Mouse (Mus musculus): ENCODE results near the gene Card9.
"Not testable (repeated sequence)": the region's sequence is repeated elsewhere in the genome, so short reads cannot be mapped to it uniquely, and the experiment has no call there.

Card9 gene

DNA sequence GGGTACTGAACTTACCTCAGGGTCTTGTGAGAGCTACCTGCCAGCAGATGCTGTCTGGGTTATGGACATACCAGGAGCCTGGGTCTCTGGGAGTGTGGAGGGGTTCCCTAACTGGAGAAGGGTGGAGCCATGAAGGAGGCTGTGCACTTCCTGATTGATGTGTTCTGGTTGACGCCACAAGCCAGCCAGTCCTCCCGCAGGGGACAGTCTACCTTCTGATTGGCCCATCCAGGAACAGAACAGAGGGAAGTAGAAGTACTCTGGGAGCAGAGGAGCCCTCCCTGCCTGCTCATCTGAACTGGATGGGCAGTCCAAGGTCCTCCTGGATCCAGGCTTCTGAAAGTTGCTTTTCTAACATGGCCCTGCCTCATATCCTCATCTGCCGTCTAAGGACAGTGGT is at the start of gene Card9:
TSS of gene Card9 (minus strand) at position 147 of the 400 bp plus-strand sequence.
- no peak for DNase-seq

DNA sequence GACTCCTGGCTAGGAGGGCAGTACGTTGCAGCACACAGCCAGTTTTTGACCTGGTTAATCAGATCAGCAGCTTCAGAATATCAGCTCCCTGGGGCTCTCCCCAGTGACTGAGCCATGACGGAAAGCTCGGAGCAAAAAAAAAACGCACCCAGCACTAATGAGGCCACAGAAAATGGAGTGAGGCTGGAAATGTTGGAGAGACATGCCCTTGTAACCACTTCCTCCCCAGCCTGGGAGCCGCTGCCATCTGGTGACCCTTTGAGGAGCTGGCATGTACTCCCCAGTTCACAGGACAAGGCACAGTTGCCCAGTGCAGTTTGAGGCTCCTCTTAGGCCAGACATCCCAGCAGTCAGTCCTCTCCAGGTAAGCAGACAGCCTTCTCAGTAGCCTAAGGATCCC is 49.4 kb upstream of the Card9 start:
- no peak for DNase-seq

DNA sequence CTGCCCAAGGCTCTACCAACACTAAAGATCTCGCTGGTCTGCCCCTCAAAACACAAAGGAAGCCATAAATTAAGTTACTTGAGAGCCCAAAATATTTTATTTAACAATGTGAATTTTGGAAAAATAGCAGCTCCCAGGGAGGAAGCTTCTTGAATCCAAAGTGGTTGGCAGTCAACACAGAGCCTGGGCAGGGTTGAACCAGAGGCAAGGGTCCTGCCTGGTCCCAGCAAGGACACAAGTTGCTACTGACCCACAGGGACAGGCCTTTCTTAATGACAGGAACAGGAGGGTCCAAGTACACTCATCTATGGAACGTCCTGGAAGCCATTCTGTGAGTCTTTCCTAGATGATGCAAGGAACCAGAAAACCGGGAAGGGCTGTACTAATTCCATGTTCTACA is 48.6 kb upstream of the Card9 start:
- no peak for DNase-seq

DNA sequence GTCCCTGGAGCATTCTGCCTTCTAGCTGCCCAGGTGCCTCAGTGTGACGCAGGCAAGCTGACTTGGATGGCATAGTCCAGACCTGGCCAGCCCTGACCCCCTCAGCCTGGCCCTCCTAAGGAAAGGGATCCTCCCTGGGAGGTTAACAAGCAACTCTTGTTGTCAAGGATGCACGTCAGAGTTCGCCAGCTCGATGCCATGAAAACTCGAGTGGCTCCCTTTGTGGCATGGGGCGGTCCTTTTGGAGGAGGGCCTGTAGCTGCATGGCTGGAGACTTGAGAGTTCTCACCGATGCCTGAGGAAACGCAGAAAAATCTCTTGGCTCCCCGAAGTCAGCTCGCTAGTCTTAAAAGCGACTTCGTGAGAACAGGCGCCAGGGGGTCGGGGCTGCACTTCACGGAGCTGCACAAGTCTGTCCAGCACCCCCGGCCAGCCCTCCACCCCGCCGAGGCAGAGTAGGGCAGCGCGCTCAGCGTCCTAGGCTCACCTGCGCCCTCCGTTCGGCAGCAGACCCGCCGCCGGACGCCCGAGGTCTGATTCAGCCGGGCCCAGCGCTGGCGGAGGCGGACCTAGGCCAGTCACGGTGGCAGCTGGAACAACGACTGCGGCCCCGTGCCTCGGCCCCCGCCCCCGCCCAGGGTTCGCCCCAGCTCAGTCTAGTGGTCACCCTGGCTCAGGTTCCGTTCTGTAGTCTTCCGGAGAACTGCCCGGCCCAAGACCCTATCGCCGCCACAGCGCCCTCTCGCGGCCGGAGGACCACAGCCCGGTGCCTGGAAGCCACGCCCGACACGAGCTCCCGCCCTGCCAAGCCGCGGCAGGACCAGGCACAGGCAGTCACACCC is 48.0 kb upstream of the Card9 start, which contains the start of gene Inpp5e:
TSS of gene Inpp5e (minus strand) at position 689 of the 842 bp plus-strand sequence.
- peak; percentile 99 for DNase-seq

DNA sequence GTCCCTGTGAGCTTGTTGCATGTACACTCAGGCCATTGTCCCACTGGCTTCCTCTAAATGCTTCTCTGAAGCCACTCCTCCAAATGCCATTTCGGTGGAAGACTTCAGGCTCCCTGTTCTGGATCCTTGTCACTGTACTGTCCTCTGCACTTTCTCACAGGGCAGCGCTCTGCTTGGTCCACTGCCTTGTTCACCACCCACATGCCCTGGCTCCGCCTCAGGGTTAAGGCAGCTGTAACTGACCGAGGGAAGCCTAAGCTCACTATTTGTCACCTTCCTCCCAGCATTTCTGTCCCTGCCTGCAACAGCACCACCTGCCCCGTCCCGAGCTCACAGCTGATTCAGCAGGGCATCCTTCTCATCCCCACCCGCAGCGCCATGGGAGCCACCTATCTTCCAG is 42.6 kb upstream of the Card9 start:
- DNase-seq, result no peak

DNA sequence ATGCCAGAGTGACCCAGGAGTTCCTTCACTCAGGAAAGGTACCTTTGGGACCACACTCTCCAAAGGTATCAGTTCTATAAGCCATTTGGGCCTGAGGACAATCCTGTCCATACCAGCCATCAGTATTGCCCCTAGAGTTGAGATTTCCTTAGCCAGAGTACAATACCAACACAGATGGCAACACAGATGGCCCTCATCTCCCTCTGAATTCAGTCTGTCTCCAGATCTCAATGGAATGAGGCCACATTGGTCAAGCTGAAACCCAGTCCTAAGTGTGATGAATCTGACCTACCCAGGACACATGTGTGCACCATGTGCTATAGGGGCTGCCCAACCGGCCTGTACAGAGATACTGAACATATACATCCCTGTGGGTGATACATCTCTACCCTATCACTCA is 41.5 kb upstream of the Card9 start:
- no peak for DNase-seq

DNA sequence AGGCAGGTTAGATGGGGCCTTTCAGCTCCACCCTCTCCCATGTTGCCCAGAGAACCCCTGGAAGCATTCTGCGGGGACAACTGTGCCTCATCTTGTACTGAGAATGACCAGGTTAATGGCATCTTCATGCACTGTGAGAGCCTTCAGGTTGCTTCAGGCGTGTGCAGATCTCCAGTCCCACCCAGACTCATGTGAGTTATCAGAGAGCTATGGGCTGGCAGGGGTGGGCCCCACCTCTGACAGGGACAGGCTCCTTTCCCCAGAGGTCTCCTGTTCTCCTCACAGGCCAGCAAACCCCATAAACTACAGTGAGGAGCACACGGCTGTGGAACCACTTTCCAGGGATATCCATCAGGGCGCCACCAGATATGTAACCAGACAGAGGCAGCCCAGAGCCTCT is 40.3 kb upstream of the Card9 start:
- no peak for DNase-seq

DNA sequence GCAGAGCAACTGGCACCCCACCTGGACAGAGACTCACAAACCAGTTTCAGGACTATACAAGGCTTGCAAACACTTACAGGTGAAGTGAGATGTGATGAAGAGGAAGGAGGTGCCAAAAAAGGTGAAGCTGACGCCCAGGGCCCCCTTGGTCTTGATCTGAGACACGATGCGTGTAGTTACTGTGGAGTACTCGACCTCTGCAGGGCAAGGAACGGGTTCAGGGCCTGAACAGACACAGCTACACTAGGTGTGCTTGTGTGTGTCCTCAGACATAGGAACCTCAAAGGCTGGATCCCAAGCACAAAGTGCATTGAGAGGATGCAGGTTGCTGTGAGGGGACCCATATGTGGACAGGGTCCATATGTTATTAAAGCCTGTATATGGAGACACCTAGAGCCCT is 39.6 kb upstream of the Card9 start:
- DNase-seq, result no peak

DNA sequence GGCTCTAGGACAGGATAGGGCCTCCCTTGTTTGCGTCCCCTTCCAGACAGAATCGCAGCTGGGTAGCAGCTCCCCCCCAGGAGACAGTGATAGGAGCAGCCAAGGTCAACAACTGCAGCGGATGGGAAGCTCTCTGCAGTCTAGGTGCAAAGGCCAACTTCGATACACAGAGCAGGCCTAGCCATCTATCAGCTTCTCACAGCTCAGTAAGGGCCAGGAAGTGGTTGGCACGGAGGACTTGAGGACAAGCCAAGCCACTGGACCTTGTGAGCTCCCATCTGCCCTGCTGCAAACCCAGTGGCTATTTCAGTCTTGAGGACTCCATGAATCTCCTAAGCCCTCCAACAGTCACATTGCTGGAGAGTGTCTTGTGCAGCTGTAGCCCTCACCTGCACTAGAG is 38.9 kb upstream of the Card9 start:
- DNase-seq, result no peak

DNA sequence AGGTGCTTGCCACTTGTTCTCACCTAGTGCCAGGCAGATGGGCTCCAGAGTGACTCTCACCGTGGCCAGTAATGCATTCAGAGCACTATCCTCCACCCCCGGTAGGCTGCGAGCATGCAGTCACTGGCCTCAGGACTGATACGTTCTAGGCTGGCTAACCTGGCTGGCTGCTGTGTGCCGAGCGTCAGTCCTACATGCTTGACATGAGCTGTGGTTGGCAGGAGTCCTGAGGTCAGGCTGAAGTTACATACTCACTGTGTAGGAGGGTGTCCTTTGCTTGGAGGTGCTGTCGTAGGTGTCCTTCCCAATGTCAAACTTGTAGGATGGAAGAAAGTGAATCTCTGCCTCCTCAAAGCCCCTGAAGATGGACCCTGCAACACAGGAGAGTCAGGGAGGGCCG is 38.3 kb upstream of the Card9 start:
- DNase-seq, result no peak

DNA sequence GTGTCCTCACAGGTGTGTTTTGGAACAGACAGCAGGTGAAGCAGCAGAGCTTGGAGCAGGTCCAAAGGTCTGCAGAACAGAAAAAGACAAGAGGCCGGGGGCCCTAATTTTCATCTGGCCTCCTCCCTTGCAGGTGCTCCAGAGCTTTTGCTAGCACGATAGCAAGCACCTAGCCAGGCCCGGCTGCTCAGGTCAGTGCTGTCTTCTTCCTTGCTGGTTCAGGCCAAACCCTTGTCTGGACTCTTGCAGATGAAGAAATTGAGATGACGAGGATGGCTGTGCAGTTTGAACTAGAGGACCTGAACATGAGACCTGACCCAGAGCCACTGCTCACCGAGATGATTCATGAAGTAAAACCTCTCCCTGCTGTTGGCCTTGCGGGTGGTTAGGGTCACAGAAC is 30.9 kb upstream of the Card9 start:
- no peak for DNase-seq

DNA sequence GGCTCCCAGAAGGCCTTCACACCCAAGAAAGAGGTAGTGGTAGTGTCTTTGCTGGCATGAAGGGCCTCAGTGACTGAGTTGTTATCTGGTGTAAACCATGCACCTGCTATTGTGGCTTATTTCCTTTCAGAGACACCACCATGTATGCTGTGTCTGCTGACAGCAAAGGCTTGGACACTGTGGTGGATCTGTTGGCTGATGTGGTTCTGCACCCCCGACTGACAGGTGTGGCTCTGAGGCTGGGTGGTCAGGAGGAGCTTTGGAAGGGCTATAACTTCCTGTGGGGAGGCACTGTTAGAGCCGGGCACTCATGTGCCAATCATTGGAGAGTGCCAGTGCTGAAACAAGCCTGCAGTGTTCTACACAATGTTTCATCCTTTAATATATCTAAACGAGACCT is 30.2 kb upstream of the Card9 start:
- DNase-seq, result no peak

DNA sequence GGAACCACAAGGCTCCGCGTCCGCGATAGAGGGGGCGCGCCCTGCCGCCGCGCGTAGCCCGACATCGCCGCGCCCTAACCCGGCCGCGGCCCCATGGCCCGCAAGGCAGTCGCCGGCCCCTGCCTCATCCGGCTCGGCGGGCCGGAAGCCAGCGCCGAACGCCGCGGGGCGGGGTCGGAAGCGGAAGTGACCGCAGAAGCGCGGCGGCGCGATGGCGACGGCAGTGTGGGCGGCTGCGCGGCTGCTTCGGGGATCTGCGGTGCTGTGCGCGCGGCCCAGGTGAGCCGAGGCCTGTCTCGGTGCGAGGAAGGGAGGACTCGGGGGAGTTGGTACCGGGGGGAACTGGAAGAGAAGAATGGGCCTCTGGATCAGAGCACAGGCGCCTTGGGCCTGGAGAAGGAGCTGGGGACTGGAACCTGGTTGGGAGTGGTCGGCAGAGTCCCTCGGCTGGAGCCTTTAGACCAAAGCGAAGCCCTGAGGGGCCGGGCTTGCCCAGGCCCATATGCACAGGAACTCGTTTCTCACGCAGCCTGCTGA is 28.5 kb upstream of the Card9 start, which contains the start of the genes Entr1 and Pmpca:
TSS of gene Entr1 (minus strand) at position 163 of the 537 bp plus-strand sequence.
TSS of gene Pmpca (plus strand) at position 186 of the 537 bp plus-strand sequence.
- DNase-seq, result peak; percentile 89 to 92

DNA sequence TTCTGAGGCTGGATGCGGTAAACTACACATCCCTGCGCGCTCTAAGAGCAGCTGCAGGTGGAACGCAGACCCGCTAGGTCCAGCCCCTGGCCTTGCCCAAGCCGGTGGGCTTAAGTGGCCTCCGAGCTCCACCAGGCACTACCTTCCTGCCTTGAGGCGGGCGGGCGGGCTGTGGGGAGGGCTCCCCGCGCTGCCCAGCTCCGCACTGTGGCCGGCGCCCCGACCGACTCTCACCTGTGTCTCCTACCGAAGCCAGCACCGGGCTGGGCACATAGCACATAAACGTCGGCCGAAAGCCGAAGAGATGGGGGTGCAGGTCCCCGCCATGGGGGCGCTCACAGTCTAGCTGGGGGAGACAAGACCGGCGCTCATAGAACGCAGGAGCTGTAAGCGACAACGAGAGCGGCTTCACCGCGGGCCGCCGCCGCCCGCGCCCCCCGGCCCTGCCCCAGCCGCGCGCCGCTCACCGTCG is 28.0 kb upstream of the Card9 start:
- no peak for DNase-seq

DNA sequence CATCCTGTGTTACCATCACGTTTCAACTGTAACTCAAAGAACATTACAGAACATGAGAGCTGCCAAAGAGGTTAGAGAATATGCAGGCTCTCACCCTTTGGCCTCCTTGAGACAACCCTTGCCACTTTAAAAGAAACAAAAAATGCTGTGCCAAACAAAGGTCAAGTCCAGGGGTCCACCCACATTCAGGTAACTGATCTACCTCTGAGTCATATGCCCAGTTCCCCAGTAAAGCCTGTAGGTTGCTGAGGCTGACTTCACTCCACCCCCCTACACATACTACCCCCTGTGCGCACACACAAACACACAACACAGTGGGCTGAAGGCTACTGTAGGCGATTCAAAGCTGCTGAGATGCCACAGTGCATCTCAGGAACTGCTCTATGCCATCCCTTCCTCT is 27.0 kb upstream of the Card9 start:
- no peak for DNase-seq

DNA sequence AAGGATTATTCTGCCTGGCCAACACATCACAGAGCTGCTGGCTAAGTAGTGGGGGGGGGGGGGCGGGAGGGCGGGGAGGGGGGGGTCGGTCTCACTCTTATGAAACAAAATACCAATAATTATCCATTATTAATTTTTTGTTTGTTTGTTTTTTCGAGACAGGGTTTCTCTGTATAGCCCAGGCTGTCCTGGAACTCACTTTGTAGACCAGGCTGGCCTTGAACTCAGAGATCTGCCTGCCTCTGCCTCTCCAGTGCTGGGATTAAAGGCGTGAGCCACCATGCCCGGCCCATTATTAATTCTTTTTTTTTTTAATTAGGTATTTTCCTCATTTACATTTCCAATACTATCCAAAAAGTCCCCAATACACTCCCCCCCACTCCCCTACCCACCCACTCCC is 20.2 kb upstream of the Card9 start:
- not testable (repeated sequence) for DNase-seq

DNA sequence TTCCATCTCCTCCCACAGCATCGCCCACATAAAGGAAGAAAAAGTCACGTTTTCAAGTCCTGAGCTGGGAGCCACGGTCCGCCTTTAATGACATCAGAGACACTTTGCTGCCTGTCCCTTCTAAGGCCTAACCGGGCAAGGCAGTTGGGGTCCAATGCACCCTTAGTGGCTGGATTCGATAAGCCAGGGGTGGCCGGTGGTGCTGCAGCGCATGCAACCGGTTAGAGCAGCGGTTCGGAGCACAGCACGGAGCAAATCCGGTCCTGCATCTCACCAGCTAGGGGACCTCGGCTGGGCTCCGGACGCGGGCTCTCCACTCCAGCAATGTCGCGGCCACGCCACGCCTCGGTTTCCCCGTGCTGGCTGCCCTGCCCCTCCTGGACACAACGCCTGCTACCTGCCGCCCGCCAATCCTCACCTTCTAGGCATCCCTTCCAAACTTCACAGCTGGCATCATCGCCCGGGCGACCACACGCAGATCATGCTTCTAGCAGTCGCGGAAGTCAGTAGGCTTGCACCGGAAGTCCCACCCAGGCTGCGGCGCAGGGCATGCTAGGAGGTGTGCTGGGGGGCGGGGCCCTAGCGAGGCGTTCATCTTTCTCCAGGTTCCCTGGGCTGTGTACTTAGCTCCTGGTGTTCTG is 19.5 kb upstream of the Card9 start, which contains the start of gene Snapc4:
TSS of gene Snapc4 (minus strand) at position 523 of the 641 bp plus-strand sequence.
- peak; percentile 89 for DNase-seq

DNA sequence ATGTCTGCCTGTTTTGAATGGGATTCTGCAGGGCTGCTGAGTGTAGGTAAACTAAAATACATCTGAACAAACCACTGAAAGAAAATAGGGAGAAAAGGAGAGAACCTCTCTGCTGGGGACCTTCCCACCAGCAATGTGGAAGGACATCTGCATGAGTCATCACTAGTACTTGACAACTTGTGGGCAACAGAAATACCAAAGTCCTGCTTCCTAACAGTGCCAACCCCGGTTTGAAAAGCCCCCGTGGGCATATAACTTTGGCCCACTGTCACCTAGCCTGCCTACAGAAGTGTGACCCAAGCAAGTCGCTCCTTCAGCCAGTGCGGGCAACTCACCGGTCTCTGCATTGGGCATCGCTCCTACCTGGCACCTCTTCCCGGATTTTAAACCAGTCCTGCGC is 11.7 kb upstream of the Card9 start:
- no peak for DNase-seq

DNA sequence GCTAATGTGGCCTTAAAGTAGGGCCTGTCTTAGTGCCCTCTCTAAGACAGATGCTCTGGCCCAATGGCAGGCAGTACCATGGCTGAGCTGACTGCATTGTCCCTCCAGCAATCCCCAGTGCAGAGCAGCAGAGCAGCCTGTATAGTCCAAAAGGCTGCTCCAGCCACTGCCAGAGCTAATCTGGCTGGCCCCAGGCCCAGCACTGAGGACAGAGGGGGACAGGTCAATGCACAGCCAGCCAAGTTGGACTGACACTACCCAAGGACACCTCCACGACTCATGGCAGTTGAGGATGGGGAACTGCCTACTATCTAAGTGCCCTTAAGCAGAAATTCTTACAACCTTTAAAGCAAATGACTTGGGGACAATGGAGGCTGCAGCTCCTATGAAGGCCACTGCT is 7.9 kb upstream of the Card9 start:
- DNase-seq, result no peak

DNA sequence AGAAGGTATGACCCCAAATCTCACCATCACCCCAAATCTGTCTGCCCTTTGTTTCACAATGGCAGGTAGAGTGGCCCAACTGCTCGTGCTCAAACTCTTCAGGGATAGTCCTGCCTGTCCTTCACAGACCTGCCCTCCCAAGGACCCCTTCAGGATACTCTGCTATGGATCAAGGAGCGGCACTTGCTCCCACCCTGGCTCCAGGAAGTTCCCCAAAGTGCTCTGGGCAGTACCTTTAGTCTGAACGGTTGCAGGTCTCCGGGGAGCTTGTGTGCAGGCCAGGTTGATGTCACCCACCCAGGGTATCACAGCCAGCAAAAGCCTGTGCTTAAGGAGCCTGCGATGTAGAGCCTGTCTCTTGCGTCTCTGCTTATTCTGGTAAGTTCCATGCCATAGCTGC is 7.2 kb upstream of the Card9 start:
- DNase-seq, result no peak

DNA sequence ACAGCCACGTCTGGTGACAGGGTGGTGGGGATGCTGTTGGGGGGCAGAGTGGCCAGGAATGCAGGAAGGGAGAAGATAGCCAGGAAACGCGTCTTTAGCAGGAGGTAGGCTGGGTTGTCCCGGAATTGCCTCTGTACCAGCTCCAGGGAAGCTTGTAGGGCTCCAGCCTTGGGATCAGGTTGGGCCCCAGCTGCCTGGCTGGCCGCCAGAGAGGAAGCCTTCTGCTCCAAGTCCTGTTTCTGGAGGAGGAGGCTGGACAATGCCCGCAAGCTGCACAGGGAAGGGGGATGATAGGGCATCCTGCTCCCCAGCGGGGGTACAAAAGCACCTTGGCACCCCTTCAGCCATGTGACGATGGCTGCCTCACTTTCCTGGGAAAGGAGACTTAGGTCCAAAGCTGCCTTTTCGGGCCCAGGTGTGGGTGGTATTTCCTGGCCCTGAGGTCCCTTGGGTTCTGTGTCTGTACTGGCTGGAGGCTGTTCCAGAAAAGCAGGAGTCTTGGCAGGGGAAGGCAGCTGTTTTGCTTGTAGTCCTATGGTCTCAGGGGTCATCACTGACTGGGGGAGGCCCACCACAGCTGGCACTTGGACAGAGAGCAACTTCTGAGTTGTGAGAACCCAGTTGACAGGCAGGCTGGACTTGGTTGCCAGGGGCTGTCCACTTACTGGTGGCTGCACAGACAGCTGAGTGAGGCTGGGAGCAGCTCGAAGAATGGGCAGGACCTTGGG is 4.2 kb upstream of the Card9 start:
- no peak for DNase-seq

DNA sequence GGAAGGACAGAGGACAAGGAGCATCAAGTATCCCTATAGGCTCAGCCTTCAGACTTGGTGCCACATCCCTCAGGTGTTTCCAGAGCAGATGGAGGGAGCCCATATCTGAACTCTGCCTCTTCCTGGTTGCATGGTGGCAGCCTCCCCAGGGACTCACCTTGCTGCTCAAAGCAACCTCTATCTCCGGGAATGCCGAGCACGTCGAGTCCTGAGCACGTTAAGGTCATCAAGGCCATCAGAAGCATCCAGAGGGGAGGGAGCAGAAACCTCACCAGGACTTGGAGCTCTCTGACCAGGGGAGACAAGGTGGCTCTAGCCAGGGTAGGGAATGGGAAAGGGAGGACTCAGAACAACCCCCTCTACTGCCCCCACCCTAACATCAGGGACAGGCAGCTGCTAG is 2.8 kb upstream of the Card9 start:
- DNase-seq, result no peak

DNA sequence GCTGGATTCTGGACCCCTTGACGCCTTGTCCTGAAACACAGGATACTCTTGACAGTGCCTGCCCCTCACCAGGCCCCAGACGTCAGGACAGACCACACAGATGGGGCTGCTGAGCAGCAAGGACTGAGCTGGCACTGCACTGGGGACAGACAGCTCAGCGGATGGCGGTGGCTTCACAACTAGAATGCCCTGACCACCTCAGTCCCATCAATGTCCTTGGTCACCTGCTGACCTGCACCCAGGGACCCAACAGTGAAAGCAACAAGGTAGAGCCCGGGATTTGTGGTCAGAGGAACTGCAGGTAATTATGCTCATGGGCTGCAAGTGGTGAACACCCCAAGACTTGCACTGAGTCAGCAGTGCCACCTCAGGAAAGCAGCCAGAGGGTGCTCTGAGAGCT is 2.3 kb upstream of the Card9 start:
- DNase-seq, result no peak

All from B cell, adult 2 months (primary cell).